Mouse (Mus musculus) limb, embryonic 13.5 days (tissue): Measurements from ENCODE around the gene Tmprss13. TPM values are rescaled to one million over a fixed set of nuclear protein-coding genes. Genes with fewer than 3 reads are reported as not detected.

Experiments used
- ATAC-seq: fragments of 200-750 bp; cut with Nextera tagmentation; 2 replicates; pipeline ENCODE4 v1.8.0; 2017; ENCODE audit warnings: low read depth, moderate number of reproducible peaks, moderate TSS enrichment; ENCODE audit not compliant: low FRiP score
- H3K27ac ChIP-seq: fragments of 300-500 bp; sonication (generic); 2 replicates; pipeline ENCODE4 v1.5.1; 2015; ENCODE audit warnings: inconsistent platforms, mild to moderate bottlenecking, moderate library complexity
- H3K27me3 ChIP-seq: fragments of 300-500 bp; sonication (generic); 2 replicates; pipeline ENCODE4 v1.6.1; 2015; ENCODE audit warnings: mild to moderate bottlenecking, inconsistent platforms
- H3K36me3 ChIP-seq: fragments of 300-500 bp; sonication (generic); 2 replicates; pipeline ENCODE4 v1.6.1; 2015; ENCODE audit warnings: inconsistent platforms, mild to moderate bottlenecking, moderate library complexity
- H3K4me1 ChIP-seq: fragments of 300-500 bp; sonication (generic); 2 replicates; pipeline ENCODE4 v1.6.1; 2015; ENCODE audit warnings: inconsistent platforms
- H3K4me2 ChIP-seq: fragments of 300-500 bp; sonication (generic); replicated peaks from 2 replicates; pipeline ENCODE4 v1.6.1; 2015; ENCODE audit warnings: inconsistent platforms, mild to moderate bottlenecking, moderate library complexity
- H3K4me3 ChIP-seq: fragments of 300-500 bp; sonication (generic); 2 replicates; pipeline ENCODE4 v1.5.1; 2015; ENCODE audit warnings: moderate library complexity, mild to moderate bottlenecking, inconsistent platforms
- H3K9ac ChIP-seq: fragments of 300-500 bp; sonication (generic); 2 replicates; pipeline ENCODE4 v1.6.1; 2015; ENCODE audit warnings: mild to moderate bottlenecking, inconsistent platforms
- H3K9me3 ChIP-seq: fragments of 300-500 bp; sonication (generic); 2 replicates; pipeline ENCODE4 v1.6.1; 2016; ENCODE audit warnings: inconsistent platforms
- WGBS: fragments of 180-500 bp; shearing (Covaris S2); methylation state at CpG from one replicate; pipeline ENCODE4 v1.1.7; 2015; 5-methylcytosine and 5-hydroxymethylcytosine counted together
- polyA plus RNA-seq: library from polyadenylated mRNA; unstranded; fragments of >200 nt; fragmentation: Nextera tagmentation; extraction: Ambion mirVana; gene quantifications from 2 replicates; pipeline ENCODE4 v1.2.1, GENCODE M21; 2015

Tmprss13 gene
- polyA plus RNA-seq, 1 experiment from 2014 or later = 1.6 TPM

DNA sequence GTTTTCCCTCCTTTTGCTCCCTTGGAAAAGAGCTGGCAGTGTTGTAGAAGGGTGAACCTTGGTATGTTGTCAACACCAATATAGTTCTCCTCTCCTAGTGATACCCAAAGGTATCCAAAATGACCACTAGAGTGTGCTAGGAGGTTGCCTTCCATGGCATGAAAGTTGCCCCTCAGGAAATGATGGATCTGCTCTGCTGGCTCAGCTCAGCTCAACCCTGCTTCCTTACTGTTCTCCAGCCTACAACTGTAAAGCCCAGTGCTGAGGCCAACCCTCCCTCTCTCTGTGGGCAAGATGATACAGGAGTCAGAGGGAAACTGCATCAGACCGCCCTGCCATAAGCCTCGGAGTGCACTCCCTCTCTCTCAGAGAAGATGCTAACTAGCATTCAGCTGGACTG is 26.6 kb downstream of the Tmprss13 start:
- H3K27ac ChIP-seq = no peak overlapping the region
- H3K9ac ChIP-seq = no peak overlapping the region
- no peaks in the 10 kb centered on the region for H3K27me3 ChIP-seq
- H3K4me3 ChIP-seq = no peak overlapping the region
- H3K4me2 ChIP-seq = no peak overlapping the region
- H3K9me3 ChIP-seq = no peaks in the 10 kb centered on the region
- 68% methylated on average over 2 of the region's 2 CpGs for whole genome bisulfite sequencing
- ATAC-seq = no peak
- H3K4me1 ChIP-seq = no peaks in the 10 kb centered on the region
- no peaks in the 10 kb centered on the region for H3K36me3 ChIP-seq

GRCm38 (mm10) chr9:45346276-45346675 is 27.4 kb downstream of the Tmprss13 start:
- no peak overlapping the region for H3K9ac ChIP-seq
- no peaks in the 10 kb centered on the region for H3K27me3 ChIP-seq
- no peaks in the 10 kb centered on the region for H3K36me3 ChIP-seq
- no peak overlapping the region for H3K27ac ChIP-seq
- H3K4me2 ChIP-seq = no peak overlapping the region
- no peaks in the 10 kb centered on the region; the same call in 1 of the 2 replicates for H3K9me3 ChIP-seq
- H3K4me1 ChIP-seq = no peaks in the 10 kb centered on the region
- H3K4me3 ChIP-seq = no peak overlapping the region
- 73% methylated on average over 6 of the region's 6 CpGs for WGBS
- ATAC-seq = no peak

DNA sequence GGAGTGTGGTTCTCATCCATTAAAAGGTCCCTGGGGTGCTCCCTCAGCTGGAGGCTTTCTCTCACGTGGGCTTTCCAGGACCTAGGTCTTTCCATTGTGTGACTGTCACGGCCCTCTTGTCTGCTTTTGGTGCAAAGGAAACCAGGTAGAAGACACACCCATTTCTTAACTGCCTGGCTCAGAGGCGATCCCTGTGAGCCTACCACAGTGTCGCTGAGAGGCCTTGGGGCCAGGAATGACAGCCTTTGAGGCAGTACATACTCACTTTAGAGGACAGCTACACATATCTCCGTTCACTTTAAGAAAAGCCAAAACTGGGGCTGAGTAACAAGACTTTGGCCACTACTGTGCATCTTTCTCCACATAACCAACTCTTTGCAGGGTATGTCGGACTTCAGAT is 29.7 kb downstream of the Tmprss13 start:
- Histone ChIP-seq H3K4me1 (no peaks in the 10 kb centered on the region), H3K27ac (no peak overlapping the region), H3K36me3 (no peaks in the 10 kb centered on the region), H3K9ac (no peak overlapping the region), H3K4me2 (no peak overlapping the region), H3K9me3 (no peaks in the 10 kb centered on the region; the same call in 1 of the 2 replicates), H3K4me3 (no peak overlapping the region), H3K27me3 (no peaks in the 10 kb centered on the region)
- 78% methylated on average over 6 of the region's 6 CpGs for WGBS
- ATAC-seq = no peak

DNA sequence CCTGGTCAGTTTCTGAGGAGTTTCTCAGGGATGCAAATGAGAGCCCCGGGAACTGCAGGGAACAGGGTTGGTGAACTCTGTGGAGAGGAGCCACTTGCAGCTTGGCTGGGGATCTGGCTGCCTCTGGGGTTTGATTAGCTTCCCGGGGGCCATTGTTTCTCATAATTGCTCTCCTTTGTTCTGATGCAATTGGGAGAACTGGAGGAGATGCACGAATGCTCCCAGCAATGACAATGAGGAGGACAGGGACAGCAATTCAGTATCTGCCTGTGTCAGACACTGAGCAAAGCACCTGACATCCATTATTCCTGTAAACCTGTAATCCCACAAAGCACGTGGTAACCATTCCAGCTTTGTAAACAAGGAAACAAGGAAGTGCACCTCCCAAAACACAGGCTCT is 30.3 kb downstream of the Tmprss13 start:
- no peak overlapping the region for H3K9ac ChIP-seq
- 43% methylated on average over 4 of the region's 4 CpGs for whole genome bisulfite sequencing
- H3K4me1 ChIP-seq = no peaks in the 10 kb centered on the region
- H3K27me3 ChIP-seq = no peaks in the 10 kb centered on the region
- H3K27ac ChIP-seq = no peak overlapping the region
- H3K9me3 ChIP-seq = no peaks in the 10 kb centered on the region; the same call in 1 of the 2 replicates
- ATAC-seq = no peak
- H3K4me3 ChIP-seq = no peak overlapping the region
- no peak overlapping the region for H3K4me2 ChIP-seq
- no peaks in the 10 kb centered on the region for H3K36me3 ChIP-seq

DNA sequence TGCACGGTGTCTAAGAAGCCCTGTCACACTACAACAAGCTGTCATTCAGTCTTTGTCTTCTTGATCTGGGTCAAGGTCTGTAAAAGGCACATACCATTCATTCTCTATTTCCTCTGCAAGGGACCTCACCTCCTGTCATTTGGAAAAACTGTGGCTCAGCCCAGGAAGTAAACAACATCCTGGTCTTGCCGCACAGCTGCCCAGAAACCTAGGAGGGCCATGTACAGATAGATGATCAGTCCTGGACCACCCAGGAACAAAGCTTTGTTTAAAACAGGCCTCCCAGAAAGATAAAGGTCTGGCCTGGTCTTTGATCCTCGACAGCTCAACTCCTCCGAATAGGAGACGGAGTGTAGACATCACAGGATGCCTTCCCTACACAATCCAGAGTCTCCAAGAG is 31.0 kb downstream of the Tmprss13 start:
- Histone ChIP-seq H3K27me3 (no peaks in the 10 kb centered on the region), H3K36me3 (no peaks in the 10 kb centered on the region), H3K9ac (no peak overlapping the region), H3K4me2 (no peak overlapping the region), H3K9me3 (no peaks in the 10 kb centered on the region; the same call in 1 of the 2 replicates), H3K4me1 (no peaks in the 10 kb centered on the region), H3K27ac (no peak overlapping the region), H3K4me3 (no peak overlapping the region)
- 26% methylated on average over 5 of the region's 5 CpGs for WGBS
- ATAC-seq = no peak

DNA sequence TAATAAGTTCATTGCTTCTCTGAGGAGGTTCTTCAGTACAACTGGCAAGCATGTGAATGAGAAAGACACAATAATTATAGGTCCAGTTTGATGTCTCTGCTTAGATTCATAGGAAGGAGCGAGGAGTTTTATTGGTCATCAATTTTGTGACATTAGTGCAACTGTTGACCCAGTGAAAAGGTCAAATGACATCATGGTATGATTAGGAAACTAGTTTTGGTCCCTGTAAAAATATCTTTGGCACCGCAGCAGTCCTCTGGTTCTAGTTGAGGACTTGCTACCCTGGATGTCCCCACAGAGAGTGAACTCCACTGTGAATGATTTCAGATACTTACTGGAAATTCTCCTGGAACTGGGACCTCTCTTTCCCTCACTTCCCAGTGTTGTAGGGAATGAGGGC is 36.3 kb downstream of the Tmprss13 start:
- Histone ChIP-seq H3K4me1 (peaks cover 13% of the 10 kb centered on the region; the same call in 1 of the 2 replicates), H3K9ac (no peak overlapping the region), H3K4me2 (no peak overlapping the region), H3K27ac (no peak overlapping the region), H3K9me3 (no peaks in the 10 kb centered on the region; the same call in 1 of the 2 replicates), H3K4me3 (no peak overlapping the region), H3K36me3 (no peaks in the 10 kb centered on the region), H3K27me3 (no peaks in the 10 kb centered on the region)
- WGBS = 70% methylated on average over 2 of the region's 2 CpGs
- ATAC-seq = no peak

DNA sequence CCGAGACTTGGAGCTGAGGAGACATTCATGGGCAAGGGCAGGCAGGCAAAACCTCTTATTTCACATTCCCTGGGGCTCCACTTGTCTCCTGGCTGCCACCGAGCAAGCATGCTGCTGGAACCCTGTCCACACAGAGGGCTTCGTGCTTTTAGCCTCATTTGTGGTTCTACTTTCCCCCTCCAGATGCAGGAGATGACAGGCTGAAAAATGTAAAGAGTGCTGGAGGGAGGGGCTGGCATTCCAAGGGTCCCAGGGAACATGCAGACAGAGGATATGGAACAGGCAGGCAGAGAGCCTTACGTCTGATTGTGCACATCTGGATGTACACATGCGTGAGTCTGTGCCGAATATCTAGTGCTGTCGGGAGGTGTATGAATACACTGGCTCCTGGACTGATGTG is 39.5 kb downstream of the Tmprss13 start:
- H3K4me3 ChIP-seq = no peak overlapping the region
- no peaks in the 10 kb centered on the region for H3K36me3 ChIP-seq
- no peak overlapping the region for H3K4me2 ChIP-seq
- no peak overlapping the region for H3K27ac ChIP-seq
- H3K9me3 ChIP-seq = no peaks in the 10 kb centered on the region
- 40% methylated on average over 7 of the region's 7 CpGs for WGBS
- H3K27me3 ChIP-seq = no peaks in the 10 kb centered on the region
- peaks cover 23% of the 10 kb centered on the region; the same call in 1 of the 2 replicates for H3K4me1 ChIP-seq
- no peak overlapping the region for H3K9ac ChIP-seq
- no peak for ATAC-seq

GRCm38 (mm10) chr9:45362051-45362461 is 43.2 kb downstream of the Tmprss13 start:
- Histone ChIP-seq H3K9ac (no peak overlapping the region), H3K4me1 (peaks cover 23% of the 10 kb centered on the region; the same call in 1 of the 2 replicates), H3K27ac (peak overlapping the region; percentile 61; the same call in 1 of the 2 replicates), H3K27me3 (no peaks in the 10 kb centered on the region; the same call in 1 of the 2 replicates), H3K9me3 (no peaks in the 10 kb centered on the region), H3K36me3 (no peaks in the 10 kb centered on the region), H3K4me3 (no peak overlapping the region), H3K4me2 (no peak overlapping the region)
- ATAC-seq = peak; percentile 44; the same call in 1 of the 2 replicates
- 19% methylated on average over 2 of the region's 2 CpGs for WGBS

DNA sequence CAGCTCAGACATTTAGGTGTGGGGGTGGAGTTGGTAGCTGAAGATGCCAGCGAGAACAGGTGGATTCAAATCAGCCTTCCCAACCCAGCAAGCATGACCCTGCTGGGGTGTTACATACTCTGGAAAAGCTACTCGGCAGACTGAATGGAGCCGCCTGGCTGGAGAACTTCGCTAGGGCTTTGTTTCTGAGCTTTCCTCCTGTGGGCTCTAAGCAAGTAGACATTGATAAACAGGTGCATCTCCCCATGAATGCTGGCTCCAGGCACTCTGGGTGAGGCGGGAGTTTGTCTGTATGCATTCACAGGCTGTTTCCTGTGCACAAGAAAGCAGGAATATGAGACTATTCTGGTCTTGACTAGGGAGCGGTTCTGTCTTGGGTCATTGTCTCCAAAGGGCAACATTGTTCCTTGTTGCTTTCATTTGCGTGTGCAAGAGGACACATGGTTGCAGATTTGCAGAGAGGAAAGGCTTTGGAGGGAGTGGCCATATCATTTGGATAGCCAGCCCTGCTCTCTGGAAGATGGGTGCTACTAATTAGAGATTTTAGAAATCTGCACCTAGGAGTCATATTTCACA is 44.8 kb downstream of the Tmprss13 start:
- H3K9me3 ChIP-seq = no peaks in the 10 kb centered on the region
- no peak overlapping the region for H3K4me2 ChIP-seq
- no peak overlapping the region for H3K27ac ChIP-seq
- WGBS = 64% methylated on average over 7 of the region's 7 CpGs
- no peak overlapping the region for H3K4me3 ChIP-seq
- H3K36me3 ChIP-seq = no peaks in the 10 kb centered on the region
- H3K9ac ChIP-seq = no peak overlapping the region
- ATAC-seq = no peak
- peaks cover 17% of the 10 kb centered on the region; the same call in 1 of the 2 replicates for H3K4me1 ChIP-seq
- H3K27me3 ChIP-seq = no peaks in the 10 kb centered on the region; the same call in 1 of the 2 replicates

- Histone ChIP-seq H3K27ac (no peak overlapping the region), H3K4me3 (no peak overlapping the region), H3K36me3 (no peaks in the 10 kb centered on the region), H3K9me3 (no peaks in the 10 kb centered on the region), H3K27me3 (no peaks in the 10 kb centered on the region; the same call in 1 of the 2 replicates), H3K4me2 (no peak overlapping the region), H3K4me1 (peaks cover 22% of the 10 kb centered on the region), H3K9ac (no peak overlapping the region)
- ATAC-seq = no peak
- 73% methylated on average over 8 of the region's 8 CpGs for WGBS
Measured at GRCm38 (mm10) chr9:45367716-45368115, 48.8 kb downstream of the Tmprss13 start.

DNA sequence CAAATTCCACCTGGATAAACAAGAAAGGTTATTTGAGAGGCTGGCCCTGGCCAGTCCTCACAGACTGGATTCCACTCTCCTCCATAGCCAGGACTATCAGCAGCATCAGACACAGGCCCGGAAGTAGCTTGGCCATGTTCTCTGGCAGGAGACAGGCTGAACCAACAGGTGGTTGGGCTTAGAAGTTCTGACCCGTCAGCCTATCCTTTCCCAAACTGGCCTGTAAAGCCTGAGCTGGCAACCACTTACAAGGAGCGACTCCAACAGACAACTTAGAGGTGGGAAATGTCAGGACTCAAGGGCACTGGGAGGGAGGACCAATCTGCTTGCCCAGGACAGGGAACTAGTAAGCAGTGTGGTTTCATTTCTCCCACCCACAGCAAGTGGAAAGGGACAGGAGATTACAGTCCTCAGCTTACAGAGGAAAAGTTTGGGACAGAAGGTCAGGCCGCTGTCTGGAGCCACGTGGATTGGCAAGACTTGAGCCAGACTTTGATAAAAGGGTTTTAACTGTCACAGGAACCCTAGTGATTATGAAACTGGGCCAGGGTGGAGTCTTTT is 49.5 kb downstream of the Tmprss13 start:
- H3K9ac ChIP-seq = no peak overlapping the region
- H3K9me3 ChIP-seq = no peaks in the 10 kb centered on the region
- 43% methylated on average over 5 of the region's 5 CpGs for WGBS
- H3K27me3 ChIP-seq = no peaks in the 10 kb centered on the region; the same call in 1 of the 2 replicates
- ATAC-seq = no peak
- H3K4me3 ChIP-seq = no peak overlapping the region
- no peak overlapping the region for H3K27ac ChIP-seq
- H3K4me1 ChIP-seq = peaks cover 28% of the 10 kb centered on the region
- H3K4me2 ChIP-seq = no peak overlapping the region
- H3K36me3 ChIP-seq = no peaks in the 10 kb centered on the region

- Histone ChIP-seq H3K27me3 (no peaks in the 10 kb centered on the region; the same call in 1 of the 2 replicates), H3K9me3 (no peaks in the 10 kb centered on the region), H3K27ac (peak within 1 kb of the TSS; percentile 63), H3K4me2 (peak within 1 kb of the TSS; percentile 84), H3K4me3 (peak within 1 kb of the TSS; percentile 71), H3K4me1 (peaks cover 36% of the 10 kb centered on the region), H3K36me3 (no peaks in the 10 kb centered on the region), H3K9ac (peak within 1 kb of the TSS; percentile 83)
- peak; percentile 65; the same call in 1 of the 2 replicates for ATAC-seq
- WGBS = 1% methylated on average over 28 of the region's 28 CpGs
Measured at GRCm38 (mm10) chr9:45370117-45370561, 51.2 kb downstream of the Tmprss13 start, which contains the start of gene Fxyd6. TSS of gene Fxyd6 (plus strand) at chr9:45370185.
